17 mouse cellular contexts compared by ENCODE assay signal in the genomic region with DNA sequence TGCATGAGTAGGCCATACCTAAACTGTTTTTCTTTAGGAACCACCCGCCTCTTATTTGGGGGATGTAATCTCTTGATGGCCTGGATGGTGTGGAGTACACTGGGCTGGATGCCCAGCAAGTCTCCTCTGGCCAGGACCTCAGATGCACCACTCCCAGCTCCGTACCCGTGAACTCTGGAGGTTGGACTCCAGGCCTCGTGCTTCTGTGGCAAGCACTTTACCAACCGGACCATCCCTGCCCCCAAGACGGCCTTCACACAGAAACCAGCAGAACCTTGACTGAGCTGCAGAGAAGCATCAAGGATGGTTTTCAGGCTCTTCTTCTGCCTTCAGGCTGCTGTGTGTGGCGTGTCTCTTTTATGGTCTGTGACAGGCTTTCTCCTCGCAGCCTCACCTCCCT.
DNase-seq lines count a peak whose midpoint lies in the region; ATAC-seq lines count a peak whose summit lies in the region.
"Had no signal": no experiment of that assay in that cellular context is flagged by ENCODE, and none has a peak within 500 bp of the region (broad histone marks: within the 10 kb centered on the region; RNA-seq: fewer than 3 reads in every experiment).

No protein-coding gene starts in this region.

- no peak overlapping the region for H3K9ac ChIP-seq in forebrain, embryonic 12.5 days
- H3K9ac ChIP-seq in forebrain, embryonic 15.5 days (replicated peaks), result no peak overlapping the region
- H3K9ac ChIP-seq: heart, embryonic 15.5 days; liver, embryonic 14.5 days; stomach, embryonic 15.5 days had no signal

- H3K4me3 ChIP-seq in forebrain, embryonic 12.5 days (replicated peaks), result no peak overlapping the region
- no peak overlapping the region for H3K4me3 ChIP-seq in forebrain, embryonic 15.5 days
- H3K4me3 ChIP-seq: gastrocnemius, adult 2 months; heart, embryonic 15.5 days; stomach, embryonic 15.5 days had no signal

- H3K27ac ChIP-seq in forebrain, embryonic 12.5 days, result 0 out of 2 replicates have a peak overlapping the region, but pooled peaks have one; percentile 19
- H3K27ac ChIP-seq in forebrain, embryonic 15.5 days (replicated peaks), result no peak overlapping the region
- H3K27ac ChIP-seq: gastrocnemius, adult 2 months; heart, embryonic 15.5 days; liver, embryonic 14.5 days; stomach, embryonic 15.5 days had no signal

- ATAC-seq in forebrain, embryonic 12.5 days (ENCODE audit: low FRiP score), result no peak
- ATAC-seq in forebrain, embryonic 15.5 days (replicated peaks), result no peak
- ATAC-seq: intestine, embryonic 16.5 days had no signal

- DNase-seq in kidney, adult 11 months, result peak; percentile 32
- no peak for DNase-seq in kidney, postnatal 4 days
- DNase-seq in ovary, postnatal 36 days (ENCODE audit: low spot score), result peak; percentile 37
- DNase-seq in ovary, postnatal 10 days (ENCODE audit: low spot score), result no peak
- no peak for DNase-seq in thymus, postnatal 25 days
- DNase-seq in Muller cell, postnatal 12 days (ENCODE audit: inconsistent ontology term), result no peak
- DNase-seq: cerebellum, adult 9-10 months; gastrocnemius, adult 2 months; layer of hippocampus, postnatal 36 days; left cerebral cortex, postnatal 4 days; lung, postnatal 10 days had no signal

- H3K9me3 ChIP-seq in forebrain, embryonic 12.5 days, result no peaks in the 10 kb centered on the region
- no peaks in the 10 kb centered on the region for H3K9me3 ChIP-seq in forebrain, embryonic 15.5 days
- H3K9me3 ChIP-seq: heart, embryonic 15.5 days; stomach, embryonic 15.5 days had no signal

- peaks cover 8% of the 10 kb centered on the region for H3K4me1 ChIP-seq in forebrain, embryonic 12.5 days
- H3K4me1 ChIP-seq in forebrain, embryonic 15.5 days, result no peaks in the 10 kb centered on the region
- H3K4me1 ChIP-seq: heart, embryonic 15.5 days; stomach, embryonic 15.5 days had no signal

- no peaks in the 10 kb centered on the region for H3K27me3 ChIP-seq in forebrain, embryonic 12.5 days
- no peaks in the 10 kb centered on the region for H3K27me3 ChIP-seq in forebrain, embryonic 15.5 days
- H3K27me3 ChIP-seq: heart, embryonic 15.5 days; stomach, embryonic 15.5 days had no signal

- H3K36me3 ChIP-seq in forebrain, embryonic 12.5 days (replicated peaks), result no peaks in the 10 kb centered on the region
- H3K36me3 ChIP-seq in forebrain, embryonic 15.5 days, result no peaks in the 10 kb centered on the region
- H3K36me3 ChIP-seq: heart, embryonic 15.5 days; stomach, embryonic 15.5 days had no signal

- H3K4me2 ChIP-seq in forebrain, embryonic 12.5 days, result no peak overlapping the region
- H3K4me2 ChIP-seq in forebrain, embryonic 15.5 days (replicated peaks), result no peak overlapping the region
- H3K4me2 ChIP-seq: heart, embryonic 15.5 days; stomach, embryonic 15.5 days had no signal

- WGBS in forebrain, embryonic 12.5 days, result 58% methylated on average over 8 of the region's 8 CpGs
- WGBS in forebrain, embryonic 15.5 days, result 55% methylated on average over 8 of the region's 8 CpGs

Comparison
In these comparisons a context has a peak if more than half of its experiments do, and no peak if none do; other contexts are left out.
1. DNase-seq: peak in kidney, adult 11 months (single experiment) and ovary, postnatal 36 days (single experiment); none in kidney, postnatal 4 days (0 of 2), ovary, postnatal 10 days (single experiment), thymus, postnatal 25 days (single experiment) and Muller cell, postnatal 12 days (single experiment).